Mouse (Mus musculus) lung, embryonic 16.5 days (tissue): ENCODE measurements around the gene Aoc1. TPM values are rescaled to one million over a fixed set of nuclear protein-coding genes. Genes with fewer than 3 reads are reported as not detected.

Source experiments
- polyA plus RNA-seq: library from polyadenylated mRNA; unstranded; fragments of >200 nt; fragmentation: Nextera tagmentation; extraction: Ambion mirVana; gene quantifications from 2 replicates; pipeline ENCODE4 v1.2.1, GENCODE M21; 2015

Gene Aoc1
- polyA plus RNA-seq, 1 experiment from 2014 or later = not detected

Other genes with a start within 250 kb of the Aoc1 start
- gene AI854703, start 246.1 kb upstream of the Aoc1 start, polyA plus RNA-seq = 0.41 and 0.57 TPM in 2 replicates
- 5.9 and 6.1 TPM in 2 replicates for gene Gimap8, start 225.7 kb upstream of the Aoc1 start, polyA plus RNA-seq
- gene Gimap9, start 196.8 kb upstream of the Aoc1 start, polyA plus RNA-seq = 14.2 and 14.6 TPM in 2 replicates
- gene Gimap4, start 188.3 kb upstream of the Aoc1 start, polyA plus RNA-seq = 53.8 and 58.5 TPM in 2 replicates
- 50.6 and 54.7 TPM in 2 replicates for gene Gimap6, start 164.7 kb upstream of the Aoc1 start, polyA plus RNA-seq
- gene Gm28053, start 154.3 kb upstream of the Aoc1 start, polyA plus RNA-seq = 3.6 and 4.6 TPM in 2 replicates
- gene Gimap7, start 154.3 kb upstream of the Aoc1 start, polyA plus RNA-seq = not detected in 2 replicates
- 46.7 and 51.1 TPM in 2 replicates for gene Gimap1, start 133.8 kb upstream of the Aoc1 start, polyA plus RNA-seq
- 22.3 and 22.4 TPM in 2 replicates for gene Gimap5, start 126.7 kb upstream of the Aoc1 start, polyA plus RNA-seq
- gene Gimap3, start 102.0 kb upstream of the Aoc1 start, polyA plus RNA-seq = 0.08 and 0.10 TPM in 2 replicates
- 242 and 258 TPM in 2 replicates for gene Tmem176a, start 32.0 kb upstream of the Aoc1 start, polyA plus RNA-seq
- 450 and 479 TPM in 2 replicates for gene Tmem176b, start 31.4 kb upstream of the Aoc1 start, polyA plus RNA-seq
- gene 1600015I10Rik, start 57.0 kb downstream of the Aoc1 start, polyA plus RNA-seq = not detected in 2 replicates
- not detected in 2 replicates for gene Doxl2, start 102.1 kb downstream of the Aoc1 start, polyA plus RNA-seq
- gene Svs1, start 114.0 kb downstream of the Aoc1 start, polyA plus RNA-seq = not detected in 2 replicates
- 0.63 and 0.93 TPM in 2 replicates for gene Gpnmb, start 163.7 kb downstream of the Aoc1 start, polyA plus RNA-seq
- gene Malsu1, start 200.9 kb downstream of the Aoc1 start, polyA plus RNA-seq = 66.4 and 77.4 TPM in 2 replicates